Mouse (Mus musculus): ENCODE measurements at regions not wholly inside any gene's neighbourhood (a gene's known extent, or its start where the extent isn't known, plus 50 kb on each side); places are given as distances from the start of the nearest gene placed in this dataset.

GRCm38 (mm10) chr17:45240545-45240944 lies 193.0 kb downstream of the Cdc5l start:
- Histone ChIP-seq H3K4me2 (replicated peaks; ENCODE audit: low read depth, low read length) (no peak overlapping the region), H3K9me3 (ENCODE audit: control insufficient read depth, low read length) (peaks cover 7% of the 10 kb centered on the region; the same call in 1 of the 2 replicates), H3K4me3 (ENCODE audit: low read length) (no peak overlapping the region), H3K4me1 (ENCODE audit: control insufficient read depth, insufficient read depth, low read length) (no peaks in the 10 kb centered on the region), H3K27me3 (ENCODE audit: control insufficient read depth, insufficient read depth, low read length) (no peaks in the 10 kb centered on the region), H3K9ac (ENCODE audit: low read depth, low read length) (no peak overlapping the region), H3K36me3 (ENCODE audit: control insufficient read depth, insufficient read depth, low read length) (no peaks in the 10 kb centered on the region), H3K27ac (ENCODE audit: low read depth, low read length) (no peak overlapping the region)
- no peak for ATAC-seq (ENCODE audit: low FRiP score, low TSS enrichment)
- WGBS: 55% methylated on average over 6 of the region's 6 CpGs

- Histone ChIP-seq H3K27me3 (ENCODE audit: control insufficient read depth, insufficient read depth, low read length) (no peaks in the 10 kb centered on the region), H3K4me3 (ENCODE audit: low read length) (no peak overlapping the region), H3K36me3 (ENCODE audit: control insufficient read depth, insufficient read depth, low read length) (no peaks in the 10 kb centered on the region), H3K4me2 (replicated peaks; ENCODE audit: low read depth, low read length) (no peak overlapping the region), H3K9ac (ENCODE audit: low read depth, low read length) (no peak overlapping the region), H3K9me3 (ENCODE audit: control insufficient read depth, low read length) (peaks cover 7% of the 10 kb centered on the region; the same call in 1 of the 2 replicates), H3K4me1 (ENCODE audit: control insufficient read depth, insufficient read depth, low read length) (no peaks in the 10 kb centered on the region), H3K27ac (ENCODE audit: low read depth, low read length) (no peak overlapping the region)
- ATAC-seq (ENCODE audit: low FRiP score, low TSS enrichment): no peak
- 89% methylated on average over 1 of the region's 1 CpGs for WGBS
Observed at GRCm38 (mm10) chr17:45237246-45237645, 196.3 kb downstream of the Cdc5l start.

GRCm38 (mm10) chr17:45235401-45235800 lies 198.1 kb downstream of the Cdc5l start:
- H3K9me3 ChIP-seq (ENCODE audit: control insufficient read depth, low read length): peaks cover 7% of the 10 kb centered on the region; the same call in 1 of the 2 replicates
- ATAC-seq (ENCODE audit: low FRiP score, low TSS enrichment): no peak
- no peaks in the 10 kb centered on the region for H3K36me3 ChIP-seq (ENCODE audit: control insufficient read depth, insufficient read depth, low read length)
- H3K4me3 ChIP-seq (ENCODE audit: low read length): no peak overlapping the region
- H3K27me3 ChIP-seq (ENCODE audit: control insufficient read depth, insufficient read depth, low read length): no peaks in the 10 kb centered on the region
- no peak overlapping the region for H3K27ac ChIP-seq (ENCODE audit: low read depth, low read length)
- no peaks in the 10 kb centered on the region for H3K4me1 ChIP-seq (ENCODE audit: control insufficient read depth, insufficient read depth, low read length)
- no peak overlapping the region for H3K4me2 ChIP-seq (replicated peaks; ENCODE audit: low read depth, low read length)
- 84% methylated on average over 7 of the region's 7 CpGs for WGBS
- no peak overlapping the region for H3K9ac ChIP-seq (ENCODE audit: low read depth, low read length)

GRCm38 (mm10) chr17:45232874-45233273 lies 200.7 kb downstream of the Cdc5l start:
- Histone ChIP-seq H3K27me3 (ENCODE audit: control insufficient read depth, insufficient read depth, low read length) (no peaks in the 10 kb centered on the region), H3K9me3 (ENCODE audit: control insufficient read depth, low read length) (peaks cover 7% of the 10 kb centered on the region; the same call in 1 of the 2 replicates), H3K9ac (ENCODE audit: low read depth, low read length) (no peak overlapping the region), H3K36me3 (ENCODE audit: control insufficient read depth, insufficient read depth, low read length) (no peaks in the 10 kb centered on the region), H3K4me3 (ENCODE audit: low read length) (no peak overlapping the region), H3K4me1 (ENCODE audit: control insufficient read depth, insufficient read depth, low read length) (no peaks in the 10 kb centered on the region), H3K4me2 (replicated peaks; ENCODE audit: low read depth, low read length) (no peak overlapping the region), H3K27ac (ENCODE audit: low read depth, low read length) (no peak overlapping the region)
- WGBS: 57% methylated on average over 5 of the region's 5 CpGs
- ATAC-seq (ENCODE audit: low FRiP score, low TSS enrichment): no peak

- no peak overlapping the region for H3K9ac ChIP-seq (ENCODE audit: low read depth, low read length)
- H3K36me3 ChIP-seq (ENCODE audit: control insufficient read depth, insufficient read depth, low read length): no peaks in the 10 kb centered on the region
- no peaks in the 10 kb centered on the region for H3K9me3 ChIP-seq (ENCODE audit: control insufficient read depth, low read length)
- no peak overlapping the region for H3K27ac ChIP-seq (ENCODE audit: low read depth, low read length)
- H3K27me3 ChIP-seq (ENCODE audit: control insufficient read depth, insufficient read depth, low read length): no peaks in the 10 kb centered on the region
- WGBS: 0% methylated on average over 1 of the region's 1 CpGs
- no peak overlapping the region for H3K4me3 ChIP-seq (ENCODE audit: low read length)
- no peak; the same call in 1 of the 2 replicates for ATAC-seq (ENCODE audit: low FRiP score, low TSS enrichment)
- H3K4me2 ChIP-seq (replicated peaks; ENCODE audit: low read depth, low read length): no peak overlapping the region
- H3K4me1 ChIP-seq (ENCODE audit: control insufficient read depth, insufficient read depth, low read length): 0 out of 2 replicates have a peak, but pooled peaks cover 2% of the 10 kb centered on the region
Observed at GRCm38 (mm10) chr17:45227190-45227589, 206.3 kb downstream of the Cdc5l start.

GRCm38 (mm10) chr17:45226486-45226885 lies 207.1 kb downstream of the Cdc5l start:
- no peak overlapping the region for H3K4me3 ChIP-seq (ENCODE audit: low read length)
- H3K9ac ChIP-seq (ENCODE audit: low read depth, low read length): no peak overlapping the region
- 53% methylated on average over 6 of the region's 6 CpGs for WGBS
- no peak for ATAC-seq (ENCODE audit: low FRiP score, low TSS enrichment)
- H3K4me1 ChIP-seq (ENCODE audit: control insufficient read depth, insufficient read depth, low read length): 0 out of 2 replicates have a peak, but pooled peaks cover 2% of the 10 kb centered on the region
- H3K9me3 ChIP-seq (ENCODE audit: control insufficient read depth, low read length): no peaks in the 10 kb centered on the region
- H3K36me3 ChIP-seq (ENCODE audit: control insufficient read depth, insufficient read depth, low read length): no peaks in the 10 kb centered on the region
- no peak overlapping the region for H3K27ac ChIP-seq (ENCODE audit: low read depth, low read length)
- H3K4me2 ChIP-seq (replicated peaks; ENCODE audit: low read depth, low read length): no peak overlapping the region
- no peaks in the 10 kb centered on the region for H3K27me3 ChIP-seq (ENCODE audit: control insufficient read depth, insufficient read depth, low read length)

GRCm38 (mm10) chr17:45221625-45222024 lies 211.9 kb downstream of the Cdc5l start:
- no peak overlapping the region for H3K4me2 ChIP-seq (replicated peaks; ENCODE audit: low read depth, low read length)
- no peaks in the 10 kb centered on the region for H3K27me3 ChIP-seq (ENCODE audit: control insufficient read depth, insufficient read depth, low read length)
- H3K9me3 ChIP-seq (ENCODE audit: control insufficient read depth, low read length): no peaks in the 10 kb centered on the region
- 55% methylated on average over 10 of the region's 10 CpGs for WGBS
- H3K27ac ChIP-seq (ENCODE audit: low read depth, low read length): no peak overlapping the region
- no peak for ATAC-seq (ENCODE audit: low FRiP score, low TSS enrichment)
- H3K36me3 ChIP-seq (ENCODE audit: control insufficient read depth, insufficient read depth, low read length): no peaks in the 10 kb centered on the region
- no peak overlapping the region for H3K9ac ChIP-seq (ENCODE audit: low read depth, low read length)
- H3K4me1 ChIP-seq (ENCODE audit: control insufficient read depth, insufficient read depth, low read length): no peaks in the 10 kb centered on the region
- no peak overlapping the region for H3K4me3 ChIP-seq (ENCODE audit: low read length)

DNA sequence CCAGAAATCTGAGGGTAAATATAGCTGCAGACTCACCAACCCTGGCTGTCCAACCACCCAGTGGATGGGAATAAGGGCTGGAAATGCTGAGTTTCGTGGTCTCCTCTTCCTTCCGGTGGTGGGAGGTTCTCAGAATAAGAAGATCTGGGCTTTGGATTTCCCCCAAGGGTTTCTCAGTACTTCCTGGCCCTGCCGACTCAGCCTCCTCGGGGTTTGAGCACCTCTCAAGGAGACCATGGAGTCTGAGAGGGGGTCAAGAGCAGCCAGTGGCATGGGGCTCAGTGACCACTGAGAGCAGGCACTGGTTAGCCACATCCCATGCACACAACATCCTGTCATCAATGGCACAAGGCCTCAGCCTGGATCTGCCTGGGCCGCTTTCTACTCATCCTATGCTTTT lies 216.4 kb downstream of the Cdc5l start:
- Histone ChIP-seq H3K4me1 (ENCODE audit: control insufficient read depth, insufficient read depth, low read length) (peaks cover 7% of the 10 kb centered on the region; the same call in 1 of the 2 replicates), H3K4me2 (replicated peaks; ENCODE audit: low read depth, low read length) (no peak overlapping the region), H3K9ac (ENCODE audit: low read depth, low read length) (no peak overlapping the region), H3K4me3 (ENCODE audit: low read length) (no peak overlapping the region), H3K27me3 (ENCODE audit: control insufficient read depth, insufficient read depth, low read length) (no peaks in the 10 kb centered on the region), H3K9me3 (ENCODE audit: control insufficient read depth, low read length) (no peaks in the 10 kb centered on the region), H3K27ac (ENCODE audit: low read depth, low read length) (no peak overlapping the region), H3K36me3 (ENCODE audit: control insufficient read depth, insufficient read depth, low read length) (no peaks in the 10 kb centered on the region)
- WGBS: 87% methylated on average over 5 of the region's 5 CpGs
- ATAC-seq (ENCODE audit: low FRiP score, low TSS enrichment): no peak

- H3K27me3 ChIP-seq (ENCODE audit: control insufficient read depth, insufficient read depth, low read length): no peaks in the 10 kb centered on the region
- no peak overlapping the region for H3K27ac ChIP-seq (ENCODE audit: low read depth, low read length)
- no peak for ATAC-seq (ENCODE audit: low FRiP score, low TSS enrichment)
Observed at GRCm38 (mm10) chr17:45215067-45216049, 218.2 kb downstream of the Cdc5l start.

More at GRCm38 (mm10) chr17:45215067-45216049, 218.2 kb downstream of the Cdc5l start:
- Histone ChIP-seq H3K36me3 (ENCODE audit: control insufficient read depth, insufficient read depth, low read length) (no peaks in the 10 kb centered on the region), H3K4me2 (replicated peaks; ENCODE audit: low read depth, low read length) (no peak overlapping the region), H3K4me1 (ENCODE audit: control insufficient read depth, insufficient read depth, low read length) (peaks cover 7% of the 10 kb centered on the region; the same call in 1 of the 2 replicates), H3K4me3 (ENCODE audit: low read length) (no peak overlapping the region), H3K9me3 (ENCODE audit: control insufficient read depth, low read length) (no peaks in the 10 kb centered on the region), H3K9ac (ENCODE audit: low read depth, low read length) (no peak overlapping the region)
- WGBS: 51% methylated on average over 15 of the region's 15 CpGs

Data from kidney, embryonic 14.5 days (tissue).